In the genomic region with DNA sequence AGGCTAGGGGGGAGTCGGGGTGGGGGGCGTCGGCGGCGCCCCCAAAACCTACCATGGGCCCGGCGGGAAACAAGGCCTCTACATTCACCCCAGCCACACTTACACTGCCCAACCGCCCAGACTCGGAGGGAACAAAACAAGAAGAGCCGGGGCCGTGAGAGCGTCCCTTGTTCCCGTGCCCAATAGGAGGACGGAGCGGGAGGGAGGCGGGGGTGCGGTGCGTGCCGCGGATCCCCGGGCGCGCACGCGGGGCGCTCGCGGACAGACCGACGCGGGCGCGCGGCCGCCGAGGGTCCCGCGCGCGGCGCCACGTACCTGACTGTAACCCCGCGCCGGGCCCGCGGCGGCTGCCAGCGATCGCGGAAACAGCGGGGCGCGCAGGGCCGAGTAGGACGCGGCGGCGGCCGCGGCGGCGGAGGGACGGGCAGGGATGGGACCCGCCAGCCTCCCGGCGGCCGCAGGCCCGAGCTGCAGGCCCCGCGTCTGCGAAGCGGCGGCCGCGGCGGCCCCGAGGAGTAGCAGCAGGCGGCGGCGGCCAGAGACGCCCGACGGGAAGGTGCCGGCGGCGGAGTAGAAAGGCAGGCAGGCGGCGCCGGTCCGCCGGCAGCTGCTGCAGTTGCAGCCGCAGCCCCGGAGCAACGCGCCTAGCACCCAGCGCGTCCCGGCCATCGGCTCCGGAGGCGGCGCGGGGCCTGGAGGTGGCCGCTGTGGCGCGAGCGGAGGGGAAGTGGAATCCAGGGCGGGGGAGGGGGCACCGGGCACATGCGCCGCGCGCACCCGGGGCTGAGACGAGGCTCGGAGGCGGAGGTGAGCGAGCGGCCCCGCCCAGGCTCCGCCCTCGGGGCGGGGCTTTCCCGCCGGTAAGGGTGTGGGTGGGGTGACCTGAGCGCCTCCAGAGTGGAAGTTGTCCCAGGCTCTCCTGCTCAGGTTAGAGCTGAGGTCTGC, we compare ENCODE assay signal across 1 mouse cellular context.
TF ChIP-seq lines count a peak whose summit lies in the region.

A gene (minus strand): TSS at position 729 of the 945 bp plus-strand sequence.

TF ChIP-seq in CH12.LX, 34 proteins besides CTCF, POLR2A, EP300 and RAD21 (continued from another document):
- TF ChIP-seq GABPA (IDR thresholded peaks at IDR 0.05; ENCODE audit: insufficient replicate concordance, low read depth, low read length) (no peak), PAX5 (IDR thresholded peaks at IDR 0.05; ENCODE audit: low read length) (no peak), E2F4 (IDR thresholded peaks at IDR 0.05; ENCODE audit: insufficient replicate concordance, low read depth, low read length) (no peak), CHD2 (IDR thresholded peaks at IDR 0.05; ENCODE audit: low read length) (peak; percentile 49; the same call in 1 of the 2 replicates), BHLHE40 (IDR thresholded peaks at IDR 0.05; ENCODE audit: low read depth, low read length) (peak; percentile 54; the same call in 1 of the 2 replicates), ZMIZ1 (IDR thresholded peaks at IDR 0.05; ENCODE audit: low read depth, low read length) (peak; percentile 73; the same call in 1 of the 2 replicates), ZNF384 (IDR thresholded peaks at IDR 0.05; ENCODE audit: low read depth, low read length) (no peak), MEF2A (IDR thresholded peaks at IDR 0.05; ENCODE audit: borderline replicate concordance, low read depth, low read length) (no peak), RCOR1 (conservative IDR thresholded peaks at IDR 0.05; ENCODE audit: low read depth, low read length) (no peak), IRF4 (IDR thresholded peaks at IDR 0.05; ENCODE audit: low read depth, low read length) (peak; percentile 50; the same call in 1 of the 2 replicates), MXI1 (IDR thresholded peaks at IDR 0.05; ENCODE audit: low read depth, low read length) (peak; percentile 52), CHD1 (IDR thresholded peaks at IDR 0.05; ENCODE audit: low read depth, low read length) (no peak), HCFC1 (IDR thresholded peaks at IDR 0.05; ENCODE audit: low read depth, low read length) (peak; percentile 50), NELFE (IDR thresholded peaks at IDR 0.05; ENCODE audit: low read depth, low read length) (peak; percentile 76), ELF1 (IDR thresholded peaks at IDR 0.05; ENCODE audit: low read depth, low read length) (peak; percentile 65), USF2 (conservative IDR thresholded peaks at IDR 0.05; ENCODE audit: low read depth, low read length) (no peak), MAZ (IDR thresholded peaks at IDR 0.05; ENCODE audit: low read depth, low read length) (peak; percentile 70; the same call in 1 of the 2 replicates), TBP (conservative IDR thresholded peaks at IDR 0.05; ENCODE audit: low read depth, low read length) (no peak), ZC3H11A (IDR thresholded peaks at IDR 0.05; ENCODE audit: low read depth, low read length) (no peak), JUN (IDR thresholded peaks at IDR 0.05; ENCODE audit: insufficient read depth, low read depth, low read length) (no peak), ZKSCAN1 (IDR thresholded peaks at IDR 0.05; ENCODE audit: borderline replicate concordance, low read depth, low read length) (no peak), SMC3 (IDR thresholded peaks at IDR 0.05; ENCODE audit: low read depth, low read length) (no peak), MAFK (IDR thresholded peaks at IDR 0.05; ENCODE audit: insufficient replicate concordance, low read length) (no peak), SIN3A (IDR thresholded peaks at IDR 0.05; ENCODE audit: low read length) (peak; percentile 37), POLR2AphosphoS2 (IDR thresholded peaks at IDR 0.05; ENCODE audit: low read depth, low read length) (no peak; the same call in 1 of the 2 replicates), KAT2A (IDR thresholded peaks at IDR 0.05; ENCODE audit: insufficient replicate concordance, low read length) (0 out of 2 replicates have a peak, but pooled peaks have one; percentile 42), MAX (IDR thresholded peaks at IDR 0.05; ENCODE audit: low read length) (peak; percentile 70; the same call in 1 of the 2 replicates), NRF1 (IDR thresholded peaks at IDR 0.05; ENCODE audit: low read depth, low read length) (peak; percentile 86), UBTF (IDR thresholded peaks at IDR 0.05; ENCODE audit: low read depth, low read length) (no peak)
